Comparison of ENCODE assay signal across 14 mouse cellular contexts in the genomic region with DNA sequence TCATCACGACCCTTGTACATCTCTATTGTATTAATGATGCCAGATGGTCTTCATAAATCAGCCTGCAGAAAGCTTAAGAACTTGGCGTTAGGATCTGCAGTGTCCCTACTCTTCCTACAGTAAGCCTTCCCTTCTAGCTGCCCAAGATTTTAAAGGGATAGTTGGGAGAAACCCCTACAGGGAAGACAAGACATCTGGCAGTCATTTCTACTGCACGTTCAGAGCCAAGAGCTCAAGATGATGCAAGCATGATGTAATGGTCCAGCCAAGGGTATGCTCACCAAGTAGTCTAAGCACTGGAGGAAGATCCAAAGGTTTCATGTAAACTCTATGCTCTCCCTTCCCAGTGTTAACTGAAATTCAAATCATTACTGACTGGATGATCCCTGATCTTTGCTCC.
"Had no signal": no experiment of that assay in that cellular context is flagged by ENCODE, and none has a peak within 500 bp of the region (broad histone marks: within the 10 kb centered on the region; RNA-seq: fewer than 3 reads in every experiment).

No protein-coding gene starts in this region.

- H3K4me1 ChIP-seq: limb, embryonic 12.5 days; liver, embryonic 13.5 days had no signal

- H3K9me3 ChIP-seq: limb, embryonic 12.5 days; liver, embryonic 13.5 days; midbrain, embryonic 10.5 days; neural tube, embryonic 12.5 days; stomach, embryonic 15.5 days had no signal

- ATAC-seq: intestine, postnatal 0 days; liver, postnatal 0 days had no signal

- H3K27me3 ChIP-seq: limb, embryonic 12.5 days; liver, embryonic 13.5 days; neural tube, embryonic 12.5 days; stomach, embryonic 15.5 days had no signal

- H3K27ac ChIP-seq: kidney, postnatal 0 days; limb, embryonic 12.5 days; liver, embryonic 13.5 days; midbrain, embryonic 10.5 days; neural tube, embryonic 12.5 days; stomach, embryonic 15.5 days had no signal

- H3K9ac ChIP-seq: limb, embryonic 12.5 days; liver, embryonic 13.5 days; liver, postnatal 0 days; neural tube, embryonic 12.5 days; stomach, embryonic 15.5 days had no signal

- H3K4me2 ChIP-seq: limb, embryonic 12.5 days; liver, embryonic 13.5 days; neural tube, embryonic 12.5 days; stomach, embryonic 15.5 days had no signal

- DNase-seq: kidney, adult 8-10 months; kidney, postnatal 36 days; layer of hippocampus, adult 9-11 months; liver; liver, embryonic 13.5 days; liver, postnatal 0 days; thymus, adult 2 months; thymus, postnatal 25 days had no signal

- H3K4me3 ChIP-seq: limb, embryonic 12.5 days; liver, embryonic 13.5 days; midbrain, embryonic 10.5 days; neural tube, embryonic 12.5 days; stomach, embryonic 15.5 days had no signal
